Comparison of ENCODE assay signal across 28 mouse cellular contexts in the genomic region with DNA sequence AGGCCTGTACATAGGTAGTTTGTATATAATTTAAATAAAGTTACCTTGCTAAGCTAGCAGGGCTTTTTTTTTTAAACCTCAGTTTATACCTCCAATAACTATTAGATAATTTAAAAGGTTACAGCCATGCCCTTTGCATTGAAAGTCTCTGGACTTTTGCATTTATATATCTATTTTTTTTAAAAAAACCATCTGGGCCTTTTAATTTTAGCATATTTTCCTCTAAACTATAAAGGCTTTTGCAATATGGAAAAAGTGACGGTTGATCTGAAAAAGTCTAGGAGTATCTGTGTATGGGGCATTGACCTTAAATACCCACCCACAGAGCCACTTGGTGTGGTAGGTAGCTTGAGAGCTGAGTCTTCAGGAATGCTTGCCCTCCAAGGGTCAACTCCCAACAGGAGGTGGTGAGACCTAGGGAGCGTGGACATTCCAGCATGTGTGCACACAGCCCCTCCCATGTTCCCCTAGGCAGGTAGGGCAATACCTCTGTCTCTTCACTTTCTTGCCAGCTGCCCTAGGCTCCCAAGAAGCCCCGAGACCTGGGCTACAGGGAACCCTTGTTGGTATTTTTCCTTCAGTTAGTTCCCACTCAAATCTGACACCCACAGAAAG.
"Had no signal": no experiment of that assay in that cellular context is flagged by ENCODE, and none has a peak within 500 bp of the region (broad histone marks: within the 10 kb centered on the region; RNA-seq: fewer than 3 reads in every experiment).

No protein-coding gene starts in this region.

- ATAC-seq: hindbrain, postnatal 0 days; liver, postnatal 0 days had no signal

- H3K4me1 ChIP-seq: heart, embryonic 13.5 days; heart, embryonic 15.5 days; kidney, embryonic 15.5 days; limb, embryonic 12.5 days; liver, embryonic 15.5 days had no signal

- H3K36me3 ChIP-seq: heart, embryonic 13.5 days; heart, embryonic 15.5 days; hindbrain, embryonic 13.5 days; hindbrain, embryonic 15.5 days; kidney, embryonic 15.5 days; limb, embryonic 10.5 days; limb, embryonic 12.5 days; liver, embryonic 13.5 days; liver, embryonic 15.5 days had no signal

- H3K27ac ChIP-seq: gastrocnemius, adult 2 months; heart, adult 2 months; heart, embryonic 13.5 days; heart, embryonic 15.5 days; hindbrain, embryonic 13.5 days; hindbrain, embryonic 15.5 days; hindbrain, postnatal 0 days; kidney, embryonic 15.5 days; kidney, postnatal 0 days; layer of hippocampus, adult 2 months; left cerebral cortex, adult 2 months; limb, embryonic 10.5 days; limb, embryonic 12.5 days; liver, embryonic 13.5 days; liver, embryonic 15.5 days had no signal

- H3K4me3 ChIP-seq: gastrocnemius, adult 2 months; heart, adult 2 months; heart, embryonic 13.5 days; heart, embryonic 15.5 days; hindbrain, embryonic 13.5 days; hindbrain, embryonic 15.5 days; kidney, embryonic 15.5 days; layer of hippocampus, adult 2 months; left cerebral cortex, adult 2 months; limb, embryonic 10.5 days; limb, embryonic 12.5 days; liver, embryonic 13.5 days; liver, embryonic 15.5 days had no signal

- H3K27me3 ChIP-seq: hindbrain, embryonic 15.5 days had no signal

- H3K9ac ChIP-seq: heart, embryonic 13.5 days; heart, embryonic 15.5 days; hindbrain, embryonic 13.5 days; hindbrain, embryonic 15.5 days; kidney, embryonic 15.5 days; limb, embryonic 12.5 days; liver, embryonic 13.5 days; liver, embryonic 15.5 days; liver, postnatal 0 days had no signal

- H3K9me3 ChIP-seq: heart, embryonic 13.5 days; heart, embryonic 15.5 days; hindbrain, embryonic 13.5 days; hindbrain, embryonic 15.5 days; kidney, embryonic 15.5 days; limb, embryonic 10.5 days; limb, embryonic 12.5 days; liver, embryonic 13.5 days; liver, embryonic 15.5 days had no signal

- DNase-seq: gastrocnemius, adult 2 months; gastrocnemius, postnatal 10 days; gastrocnemius, postnatal 25 days; heart, adult 11 months; heart, adult 2 months; heart, postnatal 14 days; heart, postnatal 36 days; kidney, adult 11 months; kidney, adult 2 months; kidney, adult 9 months; kidney, postnatal 25 days; liver; liver, embryonic 13.5 days; liver, postnatal 0 days had no signal

- H3K4me2 ChIP-seq: heart, embryonic 11.5 days; heart, embryonic 13.5 days; heart, embryonic 15.5 days; hindbrain, embryonic 13.5 days; hindbrain, embryonic 15.5 days; kidney, embryonic 15.5 days; limb, embryonic 12.5 days; liver, embryonic 11.5 days; liver, embryonic 13.5 days; liver, embryonic 15.5 days had no signal
